In the genomic region with DNA sequence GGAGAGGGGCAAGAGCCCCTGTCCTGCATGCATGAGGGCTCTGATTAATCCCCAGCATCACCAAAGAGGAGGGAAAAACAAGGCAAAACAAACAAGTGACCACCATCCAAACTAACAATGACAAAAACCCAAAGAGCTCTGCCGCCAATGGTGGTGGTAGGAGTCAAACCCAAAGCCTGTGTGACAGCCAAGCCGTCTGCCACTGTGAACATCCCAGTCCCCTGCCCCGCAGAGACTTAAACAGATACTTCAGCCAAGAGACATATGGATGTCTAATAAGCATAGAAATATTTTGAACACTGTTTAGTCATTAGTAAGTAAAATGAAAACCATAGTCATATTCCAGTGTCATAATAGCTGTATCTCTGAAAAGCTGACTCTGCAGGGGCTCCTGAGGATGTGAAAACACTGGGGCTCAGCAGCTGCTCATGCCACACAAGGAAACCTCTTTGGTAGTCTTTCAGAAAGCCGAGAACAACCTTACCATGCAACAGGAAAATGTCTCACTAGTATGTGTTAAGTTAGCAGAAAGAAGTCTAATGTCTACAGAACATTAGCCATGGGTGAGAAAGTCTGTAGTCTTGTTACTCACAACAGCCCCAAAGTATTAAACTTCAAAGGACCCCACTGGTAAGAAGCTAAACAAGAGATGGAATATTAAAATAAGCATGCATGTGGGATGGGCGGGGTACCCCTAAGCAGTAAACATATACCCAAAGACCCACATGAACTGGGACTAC, we compare ENCODE assay signal across 30 mouse cellular contexts.
A peak's percentile ranks its signal among the peaks of the same experiment; 100 is the strongest.
DNase-seq lines count a peak whose midpoint lies in the region; ATAC-seq and TF ChIP-seq lines count a peak whose summit lies in the region.
"Had no signal": no experiment of that assay in that cellular context is flagged by ENCODE, and none has a peak within 500 bp of the region (broad histone marks: within the 10 kb centered on the region; RNA-seq: fewer than 3 reads in every experiment).

No protein-coding gene starts in this region.

- peak; percentile 74 for DNase-seq in heart, adult 11 months
- DNase-seq in heart, adult 18-20 months = no peak
- peak; percentile 32 for DNase-seq in A20 (ENCODE audit: low read depth, low spot score)
- DNase-seq in CD4-positive helper T cell, adult 2 months (ENCODE audit: low read depth, low spot score) = peak; percentile 55
- no peak for DNase-seq in midbrain, postnatal 0 days (ENCODE audit: low spot score)
- DNase-seq in hindbrain, embryonic 10.5 days (ENCODE audit: low spot score) = no peak
- DNase-seq: adrenal gland, postnatal 25 days; cerebellum, adult 11 months; cerebellum, adult 9-11 months; gastrocnemius, postnatal 10 days; heart, postnatal 4 days; kidney, adult 18-20 months; kidney, postnatal 25 days; lung, adult 2 months; right cerebral cortex, adult 18-20 months; spleen, adult 18-20 months; thymus, postnatal 14 days had no signal

- peak overlapping the region; percentile 68 for H3K27ac ChIP-seq in brown adipose tissue, adult 24 weeks (replicated peaks; ENCODE audit: low read depth, low read length)
- H3K27ac ChIP-seq in midbrain, postnatal 0 days (ENCODE audit: low read depth, low read length) = no peak overlapping the region
- no peak overlapping the region for H3K27ac ChIP-seq in liver, embryonic 12.5 days
- H3K27ac ChIP-seq in hindbrain, embryonic 10.5 days = no peak overlapping the region
- H3K27ac ChIP-seq: embryonic facial prominence, embryonic 15.5 days; hindbrain, embryonic 14.5 days; kidney, embryonic 15.5 days; limb, embryonic 10.5 days; limb, embryonic 15.5 days; liver, embryonic 14.5 days; midbrain, embryonic 10.5 days; midbrain, embryonic 15.5 days; neural tube, embryonic 12.5 days had no signal

- H3K4me2 ChIP-seq in midbrain, postnatal 0 days (ENCODE audit: low read depth, low read length, poor library complexity, severe bottlenecking) = no peak overlapping the region
- no peak overlapping the region for H3K4me2 ChIP-seq in liver, embryonic 12.5 days
- H3K4me2 ChIP-seq: embryonic facial prominence, embryonic 15.5 days; heart, embryonic 11.5 days; hindbrain, embryonic 14.5 days; kidney, embryonic 15.5 days; limb, embryonic 15.5 days; midbrain, embryonic 15.5 days; neural tube, embryonic 12.5 days had no signal

- no peak overlapping the region for H3K4me3 ChIP-seq in brown adipose tissue, adult 24 weeks (ENCODE audit: insufficient read depth, low read depth, low read length)
- H3K4me3 ChIP-seq in midbrain, postnatal 0 days (ENCODE audit: low read depth, low read length) = no peak overlapping the region
- no peak overlapping the region for H3K4me3 ChIP-seq in liver, embryonic 12.5 days
- no peak overlapping the region for H3K4me3 ChIP-seq in hindbrain, embryonic 10.5 days
- H3K4me3 ChIP-seq: embryonic facial prominence, embryonic 15.5 days; kidney, embryonic 15.5 days; limb, embryonic 10.5 days; limb, embryonic 15.5 days; midbrain, embryonic 10.5 days; midbrain, embryonic 15.5 days; neural tube, embryonic 12.5 days had no signal

- WGBS in midbrain, postnatal 0 days = 90% methylated on average over 5 of the region's 5 CpGs
- 67% methylated on average over 5 of the region's 5 CpGs for WGBS in liver, embryonic 12.5 days (ENCODE audit: insufficient replicate concordance)
- 83% methylated on average over 5 of the region's 5 CpGs for WGBS in hindbrain, embryonic 10.5 days

- H3K9ac ChIP-seq in midbrain, postnatal 0 days (replicated peaks; ENCODE audit: low read length, poor library complexity, severe bottlenecking) = no peak overlapping the region
- H3K9ac ChIP-seq in liver, embryonic 12.5 days = no peak overlapping the region
- H3K9ac ChIP-seq: embryonic facial prominence, embryonic 15.5 days; hindbrain, embryonic 14.5 days; kidney, embryonic 15.5 days; limb, embryonic 15.5 days; liver, embryonic 14.5 days; midbrain, embryonic 15.5 days; neural tube, embryonic 12.5 days had no signal

- H3K27me3 ChIP-seq in midbrain, postnatal 0 days (ENCODE audit: insufficient read depth, low read length) = no peaks in the 10 kb centered on the region
- H3K27me3 ChIP-seq in liver, embryonic 12.5 days (replicated peaks) = no peaks in the 10 kb centered on the region
- H3K27me3 ChIP-seq in hindbrain, embryonic 10.5 days (ENCODE audit: insufficient read depth, poor library complexity, severe bottlenecking) = no peaks in the 10 kb centered on the region
- H3K27me3 ChIP-seq: embryonic facial prominence, embryonic 15.5 days; kidney, embryonic 15.5 days; limb, embryonic 15.5 days; midbrain, embryonic 15.5 days; neural tube, embryonic 12.5 days had no signal

- no peaks in the 10 kb centered on the region for H3K9me3 ChIP-seq in midbrain, postnatal 0 days (ENCODE audit: low read length)
- no peaks in the 10 kb centered on the region for H3K9me3 ChIP-seq in liver, embryonic 12.5 days (replicated peaks)
- no peaks in the 10 kb centered on the region for H3K9me3 ChIP-seq in hindbrain, embryonic 10.5 days
- H3K9me3 ChIP-seq: embryonic facial prominence, embryonic 15.5 days; kidney, embryonic 15.5 days; limb, embryonic 10.5 days; limb, embryonic 15.5 days; midbrain, embryonic 10.5 days; midbrain, embryonic 15.5 days; neural tube, embryonic 12.5 days had no signal

- H3K36me3 ChIP-seq in midbrain, postnatal 0 days (ENCODE audit: insufficient read depth, low read length) = no peaks in the 10 kb centered on the region
- H3K36me3 ChIP-seq in liver, embryonic 12.5 days = no peaks in the 10 kb centered on the region
- no peaks in the 10 kb centered on the region for H3K36me3 ChIP-seq in hindbrain, embryonic 10.5 days
- H3K36me3 ChIP-seq: embryonic facial prominence, embryonic 15.5 days; kidney, embryonic 15.5 days; limb, embryonic 10.5 days; limb, embryonic 15.5 days; midbrain, embryonic 10.5 days; midbrain, embryonic 15.5 days; neural tube, embryonic 12.5 days had no signal

- no peak for TF ChIP-seq CTCF in midbrain, postnatal 0 days (IDR thresholded peaks at IDR 0.05)

- no peak for ATAC-seq in midbrain, postnatal 0 days (ENCODE audit: low FRiP score)
- ATAC-seq in liver, embryonic 12.5 days = no peak
- ATAC-seq: forebrain, embryonic 16.5 days; midbrain, embryonic 15.5 days had no signal

- peaks cover 38% of the 10 kb centered on the region for H3K4me1 ChIP-seq in brown adipose tissue, adult 24 weeks (ENCODE audit: control insufficient read depth, insufficient read depth, insufficient read length, low read length)
- no peaks in the 10 kb centered on the region for H3K4me1 ChIP-seq in midbrain, postnatal 0 days (ENCODE audit: insufficient read depth, low read length)
- H3K4me1 ChIP-seq in liver, embryonic 12.5 days = no peaks in the 10 kb centered on the region
- H3K4me1 ChIP-seq in hindbrain, embryonic 10.5 days (replicated peaks) = peaks cover 23% of the 10 kb centered on the region
- H3K4me1 ChIP-seq: limb, embryonic 15.5 days; midbrain, embryonic 15.5 days had no signal

Comparison
In these comparisons a context has a peak if more than half of its experiments do, and no peak if none do; other contexts are left out.
1. DNase-seq: peak in heart, adult 11 months (single experiment), A20 (single experiment) and CD4-positive helper T cell, adult 2 months (single experiment); none in heart, adult 18-20 months (0 of 2), midbrain, postnatal 0 days (single experiment) and hindbrain, embryonic 10.5 days (single experiment).